Mouse (Mus musculus) erythroblast, embryonic 14.5 days (primary cell): ENCODE measurements around the gene C87436.

Source experiments
- GATA1 ChIP-seq: IDR thresholded peaks from 2 replicates; pipeline ENCODE4 v1.6.1; 2012; ENCODE audit warnings: low read length, inconsistent platforms, mixed read lengths
- TAL1 ChIP-seq: IDR thresholded peaks from 3 replicates; pipeline ENCODE4 v1.6.1; 2012; ENCODE audit warnings: low read length, inconsistent platforms, mixed read lengths

GRCm38 (mm10) chr6:86388461-86388860, 49.7 kb upstream of the C87436 start:
- TF ChIP-seq GATA1 = no peak
- TF ChIP-seq TAL1 = no peak
